Mouse (Mus musculus) urinary bladder, adult 2 months (tissue): ENCODE results near the gene Ugt1a6a. TPM values are rescaled to one million over a fixed set of nuclear protein-coding genes. Genes with fewer than 3 reads are reported as not detected.

ENCODE experiments used
- DNase-seq: peaks from one replicate; pipeline ENCODE4 v3.0.0; 2022; ENCODE audit warnings: low spot score
- polyA plus RNA-seq: library from polyadenylated mRNA; depleted of rRNA; stranded (reverse); fragments of >200 nt; gene quantifications from 2 replicates; pipeline ENCODE4 v1.2.3, GENCODE M21; 2012

Ugt1a6a gene
- polyA plus RNA-seq, 1 experiment = 412 TPM

DNA sequence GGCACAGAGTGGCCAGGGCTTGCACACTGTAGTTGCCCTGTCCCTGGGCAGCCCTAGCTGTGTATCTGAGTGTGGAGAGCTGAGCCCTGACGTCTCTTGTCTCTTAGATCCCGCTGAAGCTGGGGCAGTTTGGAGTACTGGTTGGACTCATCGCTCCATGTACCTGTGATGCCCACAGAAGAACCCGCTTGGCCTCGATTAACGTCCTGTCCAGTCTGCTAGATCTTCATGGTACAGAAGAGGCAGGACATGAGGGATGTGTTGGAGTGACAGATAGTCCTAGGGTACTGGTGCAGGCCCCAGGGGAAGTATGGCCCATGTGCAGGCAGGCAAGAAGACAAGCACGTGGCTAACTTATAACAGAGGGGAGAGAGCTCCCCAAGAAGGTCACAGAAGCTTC is 115.0 kb downstream of the Ugt1a6a start:
- no peak for DNase-seq

DNA sequence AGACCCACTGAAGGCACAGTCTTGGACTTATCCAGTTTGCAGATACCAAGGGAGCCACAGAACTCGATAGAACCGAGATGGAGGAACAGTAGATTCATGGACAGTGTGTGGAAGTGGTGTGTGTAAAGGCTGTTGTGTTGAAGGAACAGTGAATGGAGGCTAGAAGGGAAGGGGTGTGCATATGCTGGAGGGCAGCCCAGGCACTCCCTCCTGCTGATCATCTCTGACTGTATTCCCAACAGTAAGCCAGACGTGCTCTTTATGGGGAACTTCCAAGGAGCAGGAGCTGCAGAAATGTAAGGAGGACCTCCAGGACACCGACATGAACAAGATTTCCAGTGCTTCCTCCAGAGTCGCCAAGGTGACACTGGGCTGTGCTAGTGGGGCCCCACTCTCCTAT is 115.4 kb downstream of the Ugt1a6a start:
- DNase-seq = no peak

DNA sequence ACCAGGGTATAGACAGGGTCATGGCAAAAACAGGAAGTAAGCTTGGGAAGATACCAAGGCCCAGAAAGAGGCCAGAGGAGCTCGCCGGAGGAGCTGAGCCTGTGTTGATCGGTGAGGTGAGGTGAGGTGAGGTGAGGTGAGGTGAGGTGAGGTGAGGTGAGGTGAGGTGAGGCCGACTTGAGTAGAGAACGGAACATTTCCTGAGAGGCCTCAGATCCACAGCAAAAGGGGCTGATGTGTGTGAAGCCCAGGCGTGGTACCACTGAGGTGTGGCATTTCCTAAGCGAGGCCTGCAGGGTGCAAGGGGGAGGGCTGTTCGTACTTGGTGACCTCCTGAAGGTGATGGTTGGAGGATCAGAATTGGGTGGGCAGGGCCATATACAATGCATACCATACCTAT is 118.5 kb downstream of the Ugt1a6a start:
- DNase-seq = no peak

DNA sequence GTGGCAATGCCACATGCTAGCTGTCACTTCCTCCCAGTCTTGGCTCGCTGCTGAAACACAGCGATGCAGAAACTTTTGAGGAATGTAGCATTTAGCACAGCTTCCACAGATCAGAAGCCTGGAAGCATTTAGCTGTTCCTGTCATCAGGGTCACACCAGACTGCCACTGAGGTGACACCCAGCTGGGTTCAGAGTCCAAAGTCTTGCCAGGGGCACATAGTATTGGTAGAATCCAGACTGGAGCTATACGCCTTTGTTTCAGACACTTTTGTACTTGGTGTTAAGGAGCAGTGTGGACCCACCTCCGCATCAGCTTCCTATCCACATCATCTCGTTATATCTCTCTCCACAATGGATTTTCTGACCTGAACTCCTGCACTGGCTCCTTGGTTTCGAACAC is 118.9 kb downstream of the Ugt1a6a start:
- DNase-seq = no peak

DNA sequence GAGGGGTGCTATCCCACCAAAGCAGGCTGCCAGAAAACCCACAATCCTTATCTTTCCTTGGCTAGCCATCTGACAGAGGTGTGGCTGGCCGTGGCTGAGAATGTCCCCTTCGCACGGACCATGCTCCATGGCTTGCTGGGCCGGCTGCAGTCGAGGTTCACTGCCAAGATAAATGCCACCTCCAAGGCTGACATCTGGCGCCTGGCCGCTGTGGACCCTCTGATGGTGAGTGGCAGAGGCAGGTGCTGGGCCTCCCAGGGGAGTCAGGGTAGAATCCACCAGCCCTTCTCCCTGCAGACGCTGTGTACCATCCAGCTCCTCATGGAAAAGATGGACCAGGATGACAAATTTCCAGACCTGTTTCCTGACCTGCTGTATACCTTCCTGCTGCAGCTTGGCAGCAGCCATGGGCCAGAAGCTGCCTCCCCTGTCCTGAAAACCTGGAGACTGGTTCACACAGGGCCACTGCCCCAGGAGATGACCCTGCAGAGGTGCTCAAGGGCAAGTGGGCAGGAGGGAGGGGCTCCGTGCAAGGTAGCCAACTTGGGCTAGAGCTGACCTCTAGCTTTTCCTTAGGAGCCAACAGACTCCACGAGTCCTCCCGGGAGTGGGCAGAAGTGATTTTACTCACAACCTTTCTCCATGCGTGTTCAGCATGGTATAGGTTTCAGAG is 120.3 kb downstream of the Ugt1a6a start:
- DNase-seq = no peak

DNA sequence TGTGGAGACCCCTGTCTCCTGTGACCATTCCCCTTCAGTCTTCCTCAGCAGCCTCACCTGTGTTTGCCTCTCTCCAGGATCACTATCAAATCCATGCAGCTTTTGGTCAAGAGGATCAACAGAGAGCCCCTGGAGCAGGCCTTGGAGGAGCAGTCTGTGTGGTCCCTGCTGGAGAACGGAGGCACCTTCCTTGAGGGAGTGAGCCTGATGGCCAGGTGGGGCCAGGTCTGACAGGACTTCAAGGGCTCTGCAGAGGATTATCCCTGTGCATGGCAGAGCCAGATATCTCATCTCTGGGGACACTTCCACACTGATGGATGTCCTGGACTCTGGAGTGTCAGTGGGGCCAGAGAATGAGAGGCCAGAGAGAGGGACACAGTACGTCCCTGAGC is 120.9 kb downstream of the Ugt1a6a start:
- DNase-seq = no peak

DNA sequence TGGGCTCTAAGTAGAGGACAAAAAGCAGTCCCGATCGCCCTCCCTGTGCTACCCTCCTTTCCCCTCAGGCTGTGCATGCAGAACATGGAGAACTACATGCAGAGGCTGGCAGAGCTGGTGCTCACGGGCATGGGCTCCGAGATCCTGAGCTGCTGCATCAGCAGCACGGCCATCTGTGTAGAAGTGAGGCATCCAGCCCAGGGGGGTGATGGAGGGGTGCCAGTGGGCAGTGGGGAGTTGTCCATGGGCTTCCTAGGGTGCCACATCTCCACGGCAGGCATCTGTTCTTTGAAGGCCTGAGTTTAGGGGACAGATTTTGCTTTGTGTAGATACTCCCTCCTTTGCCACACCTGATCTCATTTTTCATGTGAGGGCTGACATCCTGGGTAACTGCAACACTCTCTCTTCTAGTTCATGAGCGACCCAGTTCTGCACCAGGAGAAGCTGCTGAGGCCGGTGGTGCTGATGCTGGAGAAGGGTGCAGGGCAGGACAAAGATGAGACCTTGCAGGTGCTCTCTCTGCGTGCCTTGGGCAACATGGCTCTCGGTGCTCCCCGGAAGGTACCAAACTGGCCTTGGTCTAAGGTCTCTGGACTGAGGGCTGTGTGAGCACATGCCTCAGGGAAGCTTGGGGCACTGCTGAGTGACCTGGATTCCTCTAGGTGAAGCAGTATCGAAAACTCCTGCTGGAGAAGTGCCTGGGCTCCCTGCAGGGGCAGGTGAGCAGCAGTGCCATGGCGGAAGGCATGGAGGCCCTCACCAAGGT is 121.6 kb downstream of the Ugt1a6a start:
- no peak for DNase-seq

DNA sequence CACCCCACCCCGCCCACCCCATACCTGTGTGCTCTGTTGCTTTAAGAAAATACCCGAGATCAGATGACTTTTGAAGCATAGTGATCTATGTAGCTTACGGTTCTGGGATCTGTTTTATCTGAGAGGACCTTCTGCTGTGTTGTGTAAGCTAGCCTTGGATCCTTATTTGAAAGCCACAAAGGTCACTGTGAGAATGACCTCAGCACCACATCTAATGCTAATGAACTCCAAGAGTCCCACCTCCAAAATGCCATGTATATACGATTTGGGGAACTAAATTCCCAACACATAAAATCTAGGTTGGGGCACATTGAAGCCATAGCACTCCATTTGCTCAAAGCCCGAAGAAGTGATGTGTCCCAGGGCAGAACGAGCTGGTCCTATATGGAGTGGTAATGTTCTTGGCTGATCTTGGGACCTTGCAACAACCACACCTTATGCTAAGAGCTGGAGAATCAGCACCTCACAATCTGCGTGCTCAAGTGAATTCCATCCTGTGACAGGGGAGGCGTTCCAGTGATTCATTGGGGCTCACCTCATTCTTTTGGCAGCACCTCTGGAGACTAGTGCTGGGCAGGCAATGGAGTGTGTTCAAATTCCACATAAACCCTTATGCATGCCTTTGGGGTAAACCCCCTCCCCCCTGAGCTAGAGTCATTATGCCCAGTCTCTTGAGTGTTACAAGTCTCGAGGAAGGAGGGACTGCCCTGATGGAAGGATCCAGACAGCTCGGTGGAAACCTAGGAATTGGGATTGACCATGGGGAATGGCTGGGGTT is 122.5 kb downstream of the Ugt1a6a start:
- no peak for DNase-seq

DNA sequence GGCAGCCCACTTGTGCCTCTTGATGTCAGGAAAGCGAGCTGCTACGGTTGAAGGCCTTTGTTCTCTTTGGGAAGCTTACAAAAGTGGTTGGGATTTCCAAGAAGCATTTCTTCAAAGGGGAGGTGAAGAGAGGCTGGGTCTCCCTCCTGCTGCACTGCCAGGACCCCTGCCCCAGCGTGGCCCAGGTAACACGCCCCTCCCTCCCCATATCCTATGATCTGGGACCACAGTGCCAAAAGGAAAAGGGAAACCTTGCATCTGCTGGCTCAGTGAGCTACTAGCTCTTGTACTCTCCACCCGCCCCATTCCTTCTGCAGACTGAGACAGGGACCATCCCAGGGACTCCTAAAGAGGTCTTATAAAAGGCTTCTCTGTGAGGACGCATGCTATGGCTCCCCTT is 123.1 kb downstream of the Ugt1a6a start:
- DNase-seq = no peak

DNA sequence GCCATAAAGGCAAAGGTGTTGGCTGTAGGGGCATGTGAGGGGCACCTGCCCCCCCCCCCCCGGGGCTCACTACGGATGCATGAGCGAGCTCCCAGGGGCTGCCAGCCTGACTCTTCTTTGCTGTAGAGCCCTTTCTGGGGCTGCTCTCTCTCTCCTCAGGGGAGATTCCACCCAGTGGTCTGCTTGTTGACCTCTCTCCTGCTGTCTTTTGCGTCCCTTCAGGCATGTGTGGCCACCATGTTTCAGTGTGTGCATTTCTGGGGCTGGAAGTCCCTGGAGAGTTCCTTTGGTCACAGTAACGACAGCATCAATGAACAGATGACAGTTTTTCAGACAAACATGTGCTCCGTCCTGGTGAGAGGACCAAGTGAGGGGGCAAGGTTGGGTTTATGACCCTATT is 123.8 kb downstream of the Ugt1a6a start:
- no peak for DNase-seq

DNA sequence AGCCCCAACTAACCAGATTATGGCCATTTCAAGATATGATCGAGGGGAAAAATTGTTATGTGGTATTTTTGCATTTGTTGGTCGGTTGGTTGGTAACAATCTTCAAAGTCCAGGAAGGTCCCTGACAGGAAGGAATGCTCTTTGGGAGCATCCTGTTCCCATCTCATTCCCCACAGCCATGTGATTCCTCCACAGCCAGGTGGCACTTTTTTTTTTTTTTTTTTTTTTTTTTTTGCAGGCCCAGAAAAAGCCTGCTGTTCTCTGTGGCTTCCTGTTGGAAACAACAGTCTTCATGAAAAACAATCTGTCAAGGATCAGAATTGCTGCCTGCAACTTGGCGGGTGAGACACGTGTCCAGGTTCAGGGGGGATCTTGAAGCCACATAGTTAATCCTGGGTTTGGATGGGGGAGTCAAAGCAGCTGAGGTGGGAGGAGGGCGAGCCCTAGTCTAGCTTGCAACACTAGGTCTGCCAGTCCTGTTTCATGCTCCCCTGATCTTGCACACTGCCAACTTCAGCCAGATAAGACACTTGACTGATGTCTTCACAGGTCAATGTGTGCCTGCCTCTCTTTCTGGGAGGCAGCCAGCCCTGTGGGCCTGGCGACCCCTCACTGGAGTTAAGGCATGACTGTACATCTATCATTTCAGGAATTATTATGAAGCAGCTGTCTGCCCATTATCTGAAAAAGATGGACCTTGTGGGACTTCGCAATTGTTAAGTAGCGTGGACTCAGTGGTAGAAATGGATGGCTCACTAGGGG is 124.5 kb downstream of the Ugt1a6a start:
- DNase-seq = no peak

DNA sequence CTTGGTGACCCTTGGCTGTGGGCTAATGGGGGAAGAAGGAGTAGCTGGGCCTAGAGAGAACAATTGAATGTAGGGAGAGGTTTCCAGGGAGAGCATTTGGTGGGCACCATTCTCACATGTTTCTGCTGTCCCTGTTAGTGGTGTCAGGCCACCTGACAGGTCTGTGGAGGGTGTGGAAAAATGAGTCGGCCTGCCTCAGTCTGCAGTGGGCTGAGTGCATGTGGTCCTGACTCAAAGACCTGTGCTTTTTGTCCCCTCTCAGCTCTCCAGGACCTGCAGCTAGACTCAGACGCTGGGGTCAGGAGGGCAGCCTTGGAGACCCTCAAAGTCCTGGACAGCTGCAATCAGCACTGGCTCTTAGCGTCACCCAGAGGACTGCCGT is 125.0 kb downstream of the Ugt1a6a start:
- no peak for DNase-seq

DNA sequence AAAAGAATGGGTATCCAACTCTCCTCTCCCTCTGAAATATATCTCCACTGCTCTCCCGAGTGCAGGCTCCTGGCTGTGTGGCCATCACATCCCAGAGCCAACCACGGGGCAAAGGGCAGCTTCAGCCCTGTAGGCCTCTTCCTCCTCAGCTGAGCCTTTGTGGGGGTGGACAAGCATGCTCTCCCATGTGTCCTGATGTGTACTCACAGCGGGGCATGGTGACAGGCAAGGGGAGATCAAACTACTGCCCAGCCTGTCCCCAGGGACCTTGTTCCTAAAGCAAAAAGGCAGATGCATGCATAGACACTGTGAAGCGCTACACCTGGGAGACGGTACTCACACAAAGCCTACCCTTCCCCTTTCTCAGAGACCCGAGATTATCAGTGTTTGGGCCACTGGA is 125.5 kb downstream of the Ugt1a6a start:
- no peak for DNase-seq

DNA sequence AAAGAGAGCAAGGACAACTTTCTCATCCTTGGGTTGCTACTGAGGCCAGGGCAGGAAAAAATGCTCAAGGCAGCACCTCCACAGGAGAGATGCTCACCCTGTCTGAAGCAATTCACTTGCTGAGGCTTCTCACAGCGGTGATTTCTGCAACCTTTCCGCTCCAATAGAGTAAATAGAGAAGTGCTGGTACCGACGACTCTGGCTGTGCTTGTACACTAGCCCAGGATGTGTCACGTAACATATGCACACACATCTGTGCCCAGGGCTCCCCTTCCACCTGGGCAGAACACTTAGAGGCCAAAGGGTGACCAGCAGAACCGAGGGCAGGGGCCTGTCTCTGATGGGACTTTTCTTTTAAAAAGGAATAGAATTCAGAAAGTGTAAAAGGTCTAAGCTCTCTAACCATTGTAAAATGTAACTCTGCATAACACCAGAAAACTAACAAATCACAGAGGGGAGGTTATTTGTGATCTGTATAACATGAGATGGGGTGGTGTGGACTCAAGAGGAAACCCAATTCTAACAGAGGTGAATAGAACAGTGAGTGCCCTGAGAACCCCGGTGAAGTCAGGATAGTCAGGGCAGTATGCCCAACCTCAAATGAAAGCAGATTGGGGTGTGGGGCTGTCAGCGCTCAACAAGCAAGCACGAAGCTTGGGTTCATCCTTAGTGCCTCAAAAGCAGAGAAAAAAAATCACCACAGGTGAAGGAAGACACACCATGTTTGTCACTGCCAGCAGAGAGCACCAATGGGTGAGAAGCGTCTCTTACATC is 126.2 kb downstream of the Ugt1a6a start:
- DNase-seq = peak; percentile 40

DNA sequence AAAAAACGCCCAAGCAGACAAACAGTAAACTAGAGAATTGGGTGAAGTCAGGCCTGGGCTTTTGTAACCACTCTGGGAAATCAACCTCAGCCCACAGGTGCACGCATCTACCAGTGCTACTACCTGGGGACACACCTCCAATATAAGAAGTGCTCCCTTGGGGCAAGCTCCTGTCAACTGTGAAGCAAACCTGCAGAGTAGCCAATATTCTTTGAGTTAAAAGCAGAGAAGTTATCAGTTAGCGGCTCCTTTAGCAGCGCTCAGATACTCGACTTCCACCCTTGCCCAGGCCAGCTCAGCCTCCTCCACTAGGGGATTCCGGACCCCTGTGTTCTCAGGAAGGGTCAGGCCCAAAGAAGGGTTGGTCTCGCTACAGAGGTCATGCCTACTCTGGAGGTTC is 127.1 kb downstream of the Ugt1a6a start:
- DNase-seq = no peak

DNA sequence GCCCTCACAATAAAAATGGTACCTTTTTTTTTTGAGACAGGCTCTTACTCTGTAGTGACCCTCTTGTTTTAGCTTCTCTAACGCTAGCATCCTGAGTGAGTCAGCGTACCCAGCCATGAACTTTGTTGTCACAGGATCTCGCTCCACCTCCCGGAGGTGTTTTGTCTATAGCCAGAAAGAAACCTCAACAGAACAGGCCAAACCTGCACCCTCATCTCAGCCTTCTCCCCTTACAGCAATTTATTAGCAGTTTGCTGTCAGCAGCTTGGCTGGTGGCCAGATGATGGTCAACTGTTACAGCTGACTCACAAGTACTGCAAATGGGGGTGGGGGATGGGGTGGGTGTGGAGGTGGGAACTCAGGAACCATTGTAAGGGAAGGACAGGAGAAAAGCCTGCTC is 127.6 kb downstream of the Ugt1a6a start:
- DNase-seq = peak; percentile 94

DNA sequence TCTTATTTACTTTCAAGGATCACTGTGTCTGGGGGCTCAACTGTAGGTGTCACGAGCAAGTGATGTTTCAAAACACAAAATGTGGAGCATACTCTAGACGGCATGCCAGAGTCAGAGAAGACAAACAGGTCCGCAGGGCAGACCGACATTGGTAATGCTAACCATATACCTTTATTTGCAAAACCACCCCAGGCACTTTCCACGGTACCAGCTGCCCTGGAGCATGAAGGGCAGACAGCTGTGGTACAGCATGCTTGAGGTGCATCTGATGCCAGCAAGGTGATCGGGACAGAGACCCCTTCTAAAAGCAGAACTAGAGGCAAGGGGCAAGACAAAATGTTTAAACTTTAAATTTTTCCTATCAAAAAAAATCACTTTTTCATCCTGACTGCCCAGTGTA is 128.4 kb downstream of the Ugt1a6a start:
- no peak for DNase-seq

DNA sequence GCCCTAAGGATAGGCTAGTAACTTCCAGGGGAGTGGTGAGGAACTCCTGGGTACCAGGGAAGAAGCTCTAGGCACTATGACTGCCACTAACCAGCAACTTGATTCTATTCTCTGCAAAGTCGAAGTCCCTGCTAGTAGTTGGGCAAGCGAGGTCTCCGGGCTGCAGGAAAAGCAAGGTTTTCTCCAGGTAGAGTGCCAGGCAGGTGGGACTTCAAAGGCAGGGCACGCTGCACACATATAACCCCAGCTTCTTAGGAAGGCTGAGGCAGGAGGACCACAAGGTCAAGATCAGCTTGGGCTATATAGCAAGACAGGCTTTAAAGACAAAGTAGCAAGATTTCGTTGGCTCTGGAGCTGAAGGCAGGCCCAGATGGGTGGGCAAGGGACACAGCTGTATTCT is 129.2 kb downstream of the Ugt1a6a start:
- DNase-seq = no peak

DNA sequence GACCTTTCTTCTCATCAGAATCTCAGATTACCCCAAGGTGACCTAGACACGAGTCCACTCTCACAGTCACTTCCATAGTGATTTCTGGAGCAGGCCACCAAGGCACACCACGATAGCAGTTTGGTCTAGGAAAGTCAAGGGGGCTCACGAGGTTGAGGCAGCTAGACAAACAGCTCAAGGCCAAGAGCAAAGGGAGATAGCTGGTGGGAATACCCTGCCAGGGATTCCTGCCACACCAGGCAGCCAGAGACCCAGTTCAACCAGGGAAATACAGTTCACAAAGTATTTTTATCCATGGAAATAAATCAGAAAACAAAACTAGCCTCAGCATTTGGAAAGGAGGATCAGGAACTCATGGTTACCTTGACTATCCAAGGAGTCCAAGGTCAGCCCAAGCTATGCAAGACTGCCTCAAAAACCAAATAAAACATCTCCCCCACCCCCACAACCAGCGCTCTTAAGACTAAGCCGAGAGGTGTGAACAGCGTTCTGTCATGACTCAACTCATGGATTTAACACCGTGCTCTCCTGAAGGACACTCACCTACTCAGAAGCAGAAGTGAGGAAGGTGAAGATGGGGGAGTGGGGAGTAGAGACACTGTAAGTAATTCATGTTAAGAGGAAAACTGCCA is 129.7 kb downstream of the Ugt1a6a start:
- no peak for DNase-seq

DNA sequence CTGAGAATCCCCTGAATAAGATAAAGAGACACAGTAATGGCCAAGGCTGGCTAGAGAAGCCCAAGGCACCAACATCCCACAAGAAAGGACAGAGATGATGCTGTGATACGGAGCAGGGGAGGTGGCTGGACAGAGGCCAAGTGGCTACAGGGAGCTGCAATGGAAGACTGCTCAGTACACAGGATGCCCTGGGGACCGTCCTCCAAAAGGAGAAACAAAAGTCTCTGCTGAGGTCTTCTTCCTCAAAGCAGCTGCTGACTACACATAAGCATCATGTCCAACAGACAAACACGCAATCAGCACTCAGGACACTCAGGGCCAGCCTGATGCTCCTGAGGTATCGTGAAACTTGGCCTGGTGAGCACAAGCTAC is 130.2 kb downstream of the Ugt1a6a start:
- peak; percentile 42 for DNase-seq

DNA sequence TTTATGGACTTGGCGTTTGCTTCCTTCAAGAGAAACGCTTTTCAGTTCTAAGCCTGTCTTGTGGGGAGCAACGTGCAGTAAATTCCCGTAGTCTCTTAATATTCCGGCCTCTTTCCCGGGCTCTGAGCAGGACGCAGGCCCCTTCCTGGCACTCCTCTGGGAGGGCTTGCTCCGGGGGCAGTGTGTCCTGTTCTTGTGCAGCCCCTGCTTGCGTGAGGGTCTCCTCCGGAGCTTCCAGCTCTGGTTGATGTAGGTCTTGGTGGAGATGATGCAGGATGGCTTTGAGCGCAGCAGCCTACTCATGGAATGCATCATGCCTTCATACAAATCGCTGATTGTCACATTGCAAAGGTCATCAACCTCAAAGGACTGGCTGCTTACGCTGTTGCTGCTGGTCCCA is 131.5 kb downstream of the Ugt1a6a start:
- peak; percentile 44 for DNase-seq
